Mouse (Mus musculus) limb, embryonic 14.5 days (tissue): ENCODE measurements around the gene Dmac2. TPM values are rescaled to one million over a fixed set of nuclear protein-coding genes. Genes with fewer than 3 reads are reported as not detected.

ENCODE experiments used
- ATAC-seq: fragments of 200-750 bp; cut with Nextera tagmentation; 2 replicates; pipeline ENCODE4 v1.8.0; 2017; ENCODE audit warnings: low read depth, moderate number of reproducible peaks, moderate TSS enrichment; ENCODE audit not compliant: low FRiP score
- DNase-seq: peaks from one replicate; pipeline ENCODE4 v3.0.0-alpha.2; 2015; ENCODE audit warnings: low spot score
- H3K27ac ChIP-seq: fragments of 300-500 bp; sonication (generic); replicated peaks from 2 replicates; pipeline ENCODE4 v1.5.1; 2014; ENCODE audit warnings: low read depth, mild to moderate bottlenecking, low read length, moderate library complexity, mixed read lengths
- H3K27me3 ChIP-seq: fragments of 300-500 bp; sonication (generic); 2 replicates; pipeline ENCODE4 v1.6.1; 2014; ENCODE audit warnings: low read length, mixed read lengths; ENCODE audit not compliant: control insufficient read depth, insufficient read depth
- H3K36me3 ChIP-seq: fragments of 300-500 bp; sonication (generic); 2 replicates; pipeline ENCODE4 v1.6.1; 2014; ENCODE audit warnings: mild to moderate bottlenecking, low read length, moderate library complexity, mixed read lengths; ENCODE audit not compliant: control insufficient read depth, insufficient read depth
- H3K4me1 ChIP-seq: fragments of 300-500 bp; sonication (generic); 2 replicates; pipeline ENCODE4 v1.6.1; 2014; ENCODE audit warnings: antibody characterized with exemption, low read length, mixed read lengths; ENCODE audit not compliant: control insufficient read depth, insufficient read depth
- H3K4me2 ChIP-seq: fragments of 300-500 bp; sonication (generic); replicated peaks from 2 replicates; pipeline ENCODE4 v1.6.1; 2014; ENCODE audit warnings: low read depth, mild to moderate bottlenecking, low read length, moderate library complexity; ENCODE audit not compliant: severe bottlenecking
- H3K4me3 ChIP-seq: fragments of 300-500 bp; sonication (generic); replicated peaks from 2 replicates; pipeline ENCODE4 v1.5.1; 2014; ENCODE audit warnings: low read length
- H3K9ac ChIP-seq: fragments of 300-500 bp; sonication (generic); 2 replicates; pipeline ENCODE4 v1.6.1; 2014; ENCODE audit warnings: mild to moderate bottlenecking, low read depth, low read length, moderate library complexity; ENCODE audit not compliant: severe bottlenecking
- H3K9me3 ChIP-seq: fragments of 300-500 bp; sonication (generic); 2 replicates; pipeline ENCODE4 v1.6.1; 2016; ENCODE audit warnings: low read length; ENCODE audit not compliant: control insufficient read depth
- POLR2A ChIP-seq: fragments of 200-500 bp; IDR thresholded peaks from 2 replicates; pipeline ENCODE4 v1.8.0; 2012; ENCODE audit warnings: inconsistent platforms, mild to moderate bottlenecking, moderate library complexity, borderline replicate concordance; ENCODE audit not compliant: insufficient read depth, insufficient read length; ENCODE audit errors: extremely low read depth
- WGBS: fragments of 180-500 bp; shearing (Covaris S2); extraction: QIAGEN DNeasy Blood & Tissue Kit; methylation state at CpG from one replicate; pipeline ENCODE4 v1.1.7; 2014; 5-methylcytosine and 5-hydroxymethylcytosine counted together
- polyA plus RNA-seq, 2 experiments: library from polyadenylated mRNA; depleted of rRNA in 1 of 2; stranded (reverse) in 1 of 2; unstranded in 1 of 2; fragments of >200 nt; fragmentation: Nextera tagmentation in 1 of 2; extraction: Ambion mirVana in 1 of 2; gene quantifications; 2 replicates each; pipeline versions ENCODE4 v1.2.1 to v1.2.3; 2012 to 2014

Dmac2 gene
- polyA plus RNA-seq, 2 experiments, result 32.7 to 39.7 TPM

- no peak overlapping the region; the same call in 1 of the 2 replicates for H3K9ac ChIP-seq
- H3K27ac ChIP-seq, result no peak overlapping the region
- no peak overlapping the region for H3K4me2 ChIP-seq
- H3K4me3 ChIP-seq, result no peak overlapping the region
- no peaks in the 10 kb centered on the region for H3K27me3 ChIP-seq
- TF ChIP-seq POLR2A, result no peak
- H3K4me1 ChIP-seq, result no peaks in the 10 kb centered on the region
- WGBS, result 16% methylated on average over 10 of the region's 10 CpGs
- DNase-seq (peak; percentile 75), ATAC-seq (0 out of 2 replicates have a peak, but pooled peaks have one; percentile 15)
- H3K36me3 ChIP-seq, result no peaks in the 10 kb centered on the region
- no peaks in the 10 kb centered on the region for H3K9me3 ChIP-seq
These were observed 19.6 kb upstream of the Dmac2 start for GRCm38 (mm10) chr7:25599663-25600062.

- Histone ChIP-seq H3K9me3 (no peaks in the 10 kb centered on the region), H3K4me1 (no peaks in the 10 kb centered on the region), H3K27me3 (no peaks in the 10 kb centered on the region), H3K27ac (no peak overlapping the region), H3K4me2 (no peak overlapping the region), H3K36me3 (no peaks in the 10 kb centered on the region), H3K9ac (no peak overlapping the region), H3K4me3 (no peak overlapping the region)
- ATAC-seq (no peak), DNase-seq (no peak)
- WGBS, result 87% methylated on average over 11 of the region's 11 CpGs
- TF ChIP-seq POLR2A, result no peak
These were observed 18.5 kb upstream of the Dmac2 start for GRCm38 (mm10) chr7:25600666-25601065.

- Histone ChIP-seq H3K9me3 (no peaks in the 10 kb centered on the region), H3K9ac (no peak overlapping the region), H3K4me2 (no peak overlapping the region), H3K4me3 (no peak overlapping the region), H3K27me3 (no peaks in the 10 kb centered on the region), H3K36me3 (no peaks in the 10 kb centered on the region), H3K27ac (no peak overlapping the region), H3K4me1 (no peaks in the 10 kb centered on the region)
- no peak for ATAC-seq
- no peak for DNase-seq
- WGBS, result 94% methylated on average over 16 of the region's 16 CpGs
- TF ChIP-seq POLR2A, result no peak
These were observed 17.9 kb upstream of the Dmac2 start for GRCm38 (mm10) chr7:25601346-25601745.

- no peak for TF ChIP-seq POLR2A
- no peak for ATAC-seq
These were observed 12.6 kb upstream of the Dmac2 start for GRCm38 (mm10) chr7:25606625-25607063.

GRCm38 (mm10) chr7:25607196-25607595, 12.0 kb upstream of the Dmac2 start:
- H3K36me3 ChIP-seq, result no peaks in the 10 kb centered on the region
- ATAC-seq (no peak), DNase-seq (no peak)
- no peaks in the 10 kb centered on the region for H3K27me3 ChIP-seq
- H3K27ac ChIP-seq, result no peak overlapping the region
- H3K4me1 ChIP-seq, result no peaks in the 10 kb centered on the region
- WGBS, result 83% methylated on average over 2 of the region's 2 CpGs
- TF ChIP-seq POLR2A, result no peak
- no peak overlapping the region for H3K9ac ChIP-seq
- H3K4me3 ChIP-seq, result no peak overlapping the region
- no peak overlapping the region for H3K4me2 ChIP-seq
- H3K9me3 ChIP-seq, result no peaks in the 10 kb centered on the region

More at GRCm38 (mm10) chr7:25606625-25607063, 12.6 kb upstream of the Dmac2 start:
- WGBS, result 82% methylated on average over 4 of the region's 4 CpGs
- H3K27ac ChIP-seq, result no peak overlapping the region
- no peaks in the 10 kb centered on the region for H3K36me3 ChIP-seq
- no peak overlapping the region for H3K4me2 ChIP-seq
- no peaks in the 10 kb centered on the region for H3K27me3 ChIP-seq
- H3K4me1 ChIP-seq, result no peaks in the 10 kb centered on the region
- H3K9me3 ChIP-seq, result no peaks in the 10 kb centered on the region
- H3K4me3 ChIP-seq, result no peak overlapping the region
- H3K9ac ChIP-seq, result no peak overlapping the region
- DNase-seq, result no peak

GRCm38 (mm10) chr7:25610056-25610455, 9.2 kb upstream of the Dmac2 start:
- H3K27ac ChIP-seq, result no peak overlapping the region
- no peaks in the 10 kb centered on the region for H3K36me3 ChIP-seq
- no peak overlapping the region for H3K4me2 ChIP-seq
- no peaks in the 10 kb centered on the region for H3K27me3 ChIP-seq
- H3K9me3 ChIP-seq, result no peaks in the 10 kb centered on the region
- TF ChIP-seq POLR2A, result no peak
- no peaks in the 10 kb centered on the region for H3K4me1 ChIP-seq
- 35% methylated on average over 6 of the region's 6 CpGs for WGBS
- H3K4me3 ChIP-seq, result no peak overlapping the region
- ATAC-seq, result no peak
- DNase-seq, result no peak
- H3K9ac ChIP-seq, result no peak overlapping the region
